22 mouse cellular contexts compared by ENCODE assay signal in the genomic region with DNA sequence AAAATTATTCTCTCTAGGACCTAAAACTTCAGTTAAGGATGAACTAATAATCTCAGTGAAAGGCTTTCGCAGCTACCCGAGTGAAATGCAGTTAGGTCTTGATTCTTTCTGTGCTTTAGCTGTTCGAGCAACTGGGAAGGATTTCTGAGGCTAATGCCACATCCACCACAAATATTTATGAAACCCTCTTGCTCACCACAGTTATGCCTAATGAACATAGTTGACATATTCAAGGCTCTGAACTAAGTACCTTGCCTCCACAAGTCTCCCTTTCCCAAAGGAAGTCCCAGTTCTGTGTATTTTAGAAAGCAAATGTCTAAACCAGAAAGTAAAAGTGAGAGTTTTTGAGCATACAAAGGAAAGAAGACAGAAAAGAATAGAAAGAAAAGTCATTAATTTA.
"Had no signal": no experiment of that assay in that cellular context is flagged by ENCODE, and none has a peak within 500 bp of the region (broad histone marks: within the 10 kb centered on the region; RNA-seq: fewer than 3 reads in every experiment).

No protein-coding gene starts in this region.

- DNase-seq: kidney, adult 8-10 months; kidney, postnatal 10 days; kidney, postnatal 36 days; layer of hippocampus, postnatal 36 days; liver; right cerebral cortex, adult 18-20 months; right cerebral cortex, postnatal 14 days; right cerebral cortex, postnatal 4 days; thymus, adult 2 months; thymus, postnatal 14 days; thymus, postnatal 4 days had no signal

- H3K36me3 ChIP-seq: kidney, embryonic 15.5 days; limb, embryonic 12.5 days; liver, embryonic 12.5 days; liver, embryonic 15.5 days; midbrain, embryonic 10.5 days; midbrain, embryonic 13.5 days; neural tube, embryonic 12.5 days; neural tube, embryonic 15.5 days had no signal

- H3K4me1 ChIP-seq: kidney, embryonic 15.5 days; limb, embryonic 12.5 days; liver, embryonic 12.5 days; liver, embryonic 15.5 days; megakaryocyte, embryonic 14.5 days; neural tube, embryonic 12.5 days; neural tube, embryonic 15.5 days had no signal

- H3K4me3 ChIP-seq: kidney, embryonic 15.5 days; left cerebral cortex, adult 2 months; limb, embryonic 12.5 days; liver, embryonic 12.5 days; liver, embryonic 15.5 days; megakaryocyte, embryonic 14.5 days; midbrain, embryonic 10.5 days; midbrain, embryonic 13.5 days; neural tube, embryonic 12.5 days; neural tube, embryonic 15.5 days had no signal

- ATAC-seq: liver, embryonic 12.5 days had no signal

- H3K27me3 ChIP-seq: kidney, embryonic 15.5 days; limb, embryonic 12.5 days; liver, embryonic 12.5 days; liver, embryonic 15.5 days; midbrain, embryonic 13.5 days; neural tube, embryonic 12.5 days; neural tube, embryonic 15.5 days had no signal

- H3K9me3 ChIP-seq: kidney, embryonic 15.5 days; limb, embryonic 12.5 days; liver, embryonic 12.5 days; liver, embryonic 15.5 days; megakaryocyte, embryonic 14.5 days; midbrain, embryonic 10.5 days; midbrain, embryonic 13.5 days; neural tube, embryonic 12.5 days; neural tube, embryonic 15.5 days had no signal

- H3K4me2 ChIP-seq: kidney, embryonic 15.5 days; limb, embryonic 12.5 days; liver, embryonic 12.5 days; liver, embryonic 15.5 days; midbrain, embryonic 13.5 days; neural tube, embryonic 12.5 days; neural tube, embryonic 15.5 days had no signal

- H3K27ac ChIP-seq: kidney, embryonic 15.5 days; left cerebral cortex, adult 2 months; limb, embryonic 12.5 days; liver, embryonic 12.5 days; liver, embryonic 15.5 days; midbrain, embryonic 10.5 days; midbrain, embryonic 13.5 days; neural tube, embryonic 12.5 days; neural tube, embryonic 15.5 days; stomach, postnatal 0 days had no signal

- H3K9ac ChIP-seq: kidney, embryonic 15.5 days; limb, embryonic 12.5 days; liver, embryonic 12.5 days; liver, embryonic 15.5 days; midbrain, embryonic 13.5 days; neural tube, embryonic 12.5 days; neural tube, embryonic 15.5 days had no signal
